Mouse (Mus musculus) limb, embryonic 15.5 days (tissue): Measurements from ENCODE around the gene Gm3159. TPM values are rescaled to one million over a fixed set of nuclear protein-coding genes. Genes with fewer than 3 reads are reported as not detected.
"Not testable (repeated sequence)": the region's sequence is repeated elsewhere in the genome, so short reads cannot be mapped to it uniquely, and the experiment has no call there.

Experiments used
- ATAC-seq: fragments of 200-750 bp; cut with Nextera tagmentation; 2 replicates; pipeline ENCODE4 v1.8.0; 2017; ENCODE audit warnings: low read depth, moderate TSS enrichment; ENCODE audit not compliant: insufficient number of reproducible peaks, low FRiP score, low TSS enrichment
- H3K27ac ChIP-seq: fragments of 300-500 bp; sonication (generic); 2 replicates; pipeline ENCODE4 v1.5.1; 2015; ENCODE audit warnings: moderate library complexity, mild to moderate bottlenecking, inconsistent platforms
- H3K27me3 ChIP-seq: fragments of 300-500 bp; sonication (generic); 2 replicates; pipeline ENCODE4 v1.6.1; 2015; ENCODE audit warnings: inconsistent platforms
- H3K36me3 ChIP-seq: fragments of 300-500 bp; sonication (generic); 2 replicates; pipeline ENCODE4 v1.6.1; 2015; ENCODE audit warnings: inconsistent platforms
- H3K4me1 ChIP-seq: fragments of 300-500 bp; sonication (generic); 2 replicates; pipeline ENCODE4 v1.6.1; 2015; ENCODE audit warnings: inconsistent platforms
- H3K4me2 ChIP-seq: fragments of 300-500 bp; sonication (generic); 2 replicates; pipeline ENCODE4 v1.6.1; 2015; ENCODE audit warnings: mild to moderate bottlenecking, inconsistent platforms
- H3K4me3 ChIP-seq: fragments of 300-500 bp; sonication (generic); 2 replicates; pipeline ENCODE4 v1.5.1; 2015; ENCODE audit warnings: mild to moderate bottlenecking, inconsistent platforms
- H3K9ac ChIP-seq: fragments of 300-500 bp; sonication (generic); 2 replicates; pipeline ENCODE4 v1.6.1; 2015; ENCODE audit warnings: inconsistent platforms
- H3K9me3 ChIP-seq: fragments of 300-500 bp; sonication (generic); 2 replicates; pipeline ENCODE4 v1.6.1; 2016; ENCODE audit warnings: inconsistent platforms
- polyA plus RNA-seq: library from polyadenylated mRNA; unstranded; fragments of >200 nt; fragmentation: Nextera tagmentation; extraction: Ambion mirVana; gene quantifications from 2 replicates; pipeline ENCODE4 v1.2.1, GENCODE M21; 2015

Gm3159 gene
- polyA plus RNA-seq, 1 experiment from 2014 or later: not detected

- H3K4me1 ChIP-seq, H3K4me3 ChIP-seq, H3K9me3 ChIP-seq, H3K9ac ChIP-seq, H3K27me3 ChIP-seq, H3K27ac ChIP-seq, H3K4me2 ChIP-seq, ATAC-seq, H3K36me3 ChIP-seq: not testable (repeated sequence)
These were observed 33.4 kb downstream of the Gm3159 start, which contains the start of gene Gm3173 for GRCm38 (mm10) chr14:4430692-4431091. Gene Gm3173 (plus strand): TSS chr14:4430992.

Other genes with a start within 250 kb of the Gm3159 start
- not detected in 2 replicates for gene Gm3127, start 232.5 kb upstream of the Gm3159 start, polyA plus RNA-seq
- gene Gm2974, start 214.9 kb upstream of the Gm3159 start, polyA plus RNA-seq: 0.21 and 0.36 TPM in 2 replicates
- not detected in 2 replicates for gene Gm3138, start 147.9 kb upstream of the Gm3159 start, polyA plus RNA-seq
- gene Gm3149, start 80.2 kb upstream of the Gm3159 start, polyA plus RNA-seq: not detected in 2 replicates
- 0.16 and 0.31 TPM in 2 replicates for gene 2610042L04Rik, start 62.8 kb upstream of the Gm3159 start, polyA plus RNA-seq
- 0.34 and 0.47 TPM in 2 replicates for gene Gm3164, start 17.9 kb downstream of the Gm3159 start, polyA plus RNA-seq
- not detected in 2 replicates for gene Gm3173, start 33.5 kb downstream of the Gm3159 start, polyA plus RNA-seq
- not detected in 2 replicates for gene Gm3182, start 84.2 kb downstream of the Gm3159 start, polyA plus RNA-seq
- gene Gm3047, start 157.9 kb downstream of the Gm3159 start, polyA plus RNA-seq: not detected in 2 replicates
- gene Gm8159, start 234.8 kb downstream of the Gm3159 start, polyA plus RNA-seq: not detected in 2 replicates